Mouse (Mus musculus): ENCODE results near the gene Capn12. TPM values are rescaled to one million over a fixed set of nuclear protein-coding genes. Genes with fewer than 3 reads are reported as not detected.

Capn12 gene
- total RNA-seq, 2 experiments from 2014 or later, result 0.27 to 0.36 TPM

DNA sequence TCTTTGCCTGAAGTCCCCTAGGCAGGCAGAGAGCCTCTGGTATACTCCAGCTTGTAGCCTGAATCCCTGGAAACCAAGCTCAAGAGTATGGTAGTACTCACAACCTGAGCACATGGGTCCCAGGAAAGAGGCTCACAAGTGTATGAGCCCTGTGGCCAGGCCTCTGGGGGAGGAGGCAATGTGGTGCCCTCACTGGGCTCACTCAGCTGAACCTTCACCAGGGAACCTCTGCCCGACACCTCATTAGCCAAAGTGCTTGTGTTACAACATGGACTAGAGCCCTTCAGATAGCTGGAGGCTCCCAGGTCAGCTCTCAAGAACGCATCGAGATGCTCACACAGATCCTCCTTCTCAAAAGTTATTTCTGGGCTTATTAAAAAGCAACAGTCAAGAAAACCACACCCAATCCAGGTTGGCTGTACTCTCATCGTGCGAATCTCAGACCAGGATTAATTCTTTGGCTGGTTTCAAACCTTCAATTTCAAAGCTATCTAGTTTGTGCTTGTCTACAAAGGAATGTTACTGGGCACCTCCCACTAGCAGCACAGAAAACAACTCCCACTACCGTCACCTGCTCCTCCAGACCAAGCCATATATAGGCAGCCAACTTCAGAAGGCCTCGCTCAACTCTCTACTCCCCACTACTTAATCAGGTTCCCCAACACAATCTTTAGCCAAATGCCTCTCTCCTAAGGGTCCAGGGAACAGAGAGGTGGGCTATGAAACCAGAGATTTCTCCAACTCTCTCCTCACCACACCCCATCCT, 58.4 kb downstream of the Capn12 start:
- DNase-seq, result no peak
- intact Hi-C loops (cut with DNase I), result loop anchor here (1.0 to 2.0 kb wide), 2 partner anchors 21 to 33 kb away; no protein-coding TSS in a partner anchor

GRCm38 (mm10) chr7:28941129-28941528, 59.9 kb downstream of the Capn12 start:
- DNase-seq, result no peak
- intact Hi-C loops (cut with DNase I), result no loop called here

GRCm38 (mm10) chr7:28941542-28941941, 60.3 kb downstream of the Capn12 start:
- intact Hi-C loops (cut with DNase I), result no loop called here
- no peak for DNase-seq

Other genes with a start within 250 kb of the Capn12 start
- gene Fbxo27, start 188.6 kb upstream of the Capn12 start, total RNA-seq (2021), result under 1 TPM; 0.17 to 0.62 TPM
- under 1 TPM; 0.44 to 0.74 TPM for gene Fbxo17, start 164.6 kb upstream of the Capn12 start, total RNA-seq (2021)
- 10 to 100 TPM; 55.6 to 55.9 TPM for gene Mrps12, start 139.6 kb upstream of the Capn12 start, total RNA-seq (2021)
- gene Sars2, start 139.4 kb upstream of the Capn12 start, total RNA-seq (2021), result 10 to 100 TPM; 14.1 to 16.3 TPM
- gene Ccer2, start 125.2 kb upstream of the Capn12 start, total RNA-seq (2021), result not detected
- gene Sirt2, start 114.7 kb upstream of the Capn12 start, total RNA-seq (2021), result 10 to 100 TPM; 71.6 to 75.1 TPM
- gene Nfkbib, start 113.9 kb upstream of the Capn12 start, total RNA-seq (2021), result 10 to 100 TPM; 15.9 to 18.0 TPM
- 1 to 10 TPM; 2.2 to 4.0 TPM for gene Rinl, start 92.5 kb upstream of the Capn12 start, total RNA-seq (2021)
- gene Hnrnpl, start 72.9 kb upstream of the Capn12 start, total RNA-seq (2021), result 100 to 1,000 TPM; 314 to 317 TPM
- 1,000 to 10,000 TPM; 1,375 to 1,408 TPM for gene Ech1, start 56.2 kb upstream of the Capn12 start, total RNA-seq (2021)
- 10 to 100 TPM; 38.7 to 51.1 TPM for gene Lgals4, start 47.6 kb upstream of the Capn12 start, total RNA-seq (2021)
- gene Lgals7, start 17.6 kb upstream of the Capn12 start, total RNA-seq (2021), result 1 to 10 TPM; 3.2 to 3.6 TPM
- gene Actn4, start 80.9 kb downstream of the Capn12 start, total RNA-seq (2021), result 100 to 1,000 TPM; 110 to 127 TPM
- 100 to 1,000 TPM; 157 to 159 TPM for gene Eif3k, start 100.4 kb downstream of the Capn12 start, total RNA-seq (2021)
- gene Map4k1, start 100.6 kb downstream of the Capn12 start, total RNA-seq (2021), result 1 to 10 TPM in 1 of 2 experiments, under 1 TPM in 1; 0.96 to 2.4 TPM
- gene Ryr1, start 243.8 kb downstream of the Capn12 start, total RNA-seq (2021), result under 1 TPM; 0.05 TPM